Mouse (Mus musculus): ENCODE results near the gene Tmc5.

Tmc5 gene

DNA sequence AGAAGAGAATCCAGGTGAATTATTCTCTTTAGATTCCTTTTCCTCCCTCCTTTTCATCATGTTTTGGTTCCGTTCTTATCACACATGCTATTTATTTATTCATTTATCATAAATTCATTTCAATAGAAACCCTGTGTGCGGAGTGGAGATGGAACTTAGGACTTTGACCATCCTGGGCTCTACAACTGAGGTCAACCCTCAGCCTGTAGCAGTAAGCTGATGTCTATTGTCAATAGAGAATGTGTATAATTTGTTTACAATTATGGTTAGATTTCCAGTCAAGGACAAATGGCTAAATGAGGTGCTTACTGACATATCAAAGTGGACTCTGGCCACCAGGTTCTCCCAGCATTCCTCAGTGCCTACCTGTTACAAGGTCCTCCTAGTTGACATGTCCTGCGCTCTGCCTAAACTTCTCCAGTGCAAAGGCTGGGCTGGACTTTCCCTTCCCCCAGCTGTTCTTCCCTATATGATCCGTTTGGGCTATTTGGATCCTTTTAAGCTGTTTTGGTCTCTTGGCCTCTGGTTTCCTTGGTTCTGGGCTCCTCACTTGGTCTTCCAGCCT is 14.2 kb downstream of the Tmc5 start:
- no peak for DNase-seq

DNA sequence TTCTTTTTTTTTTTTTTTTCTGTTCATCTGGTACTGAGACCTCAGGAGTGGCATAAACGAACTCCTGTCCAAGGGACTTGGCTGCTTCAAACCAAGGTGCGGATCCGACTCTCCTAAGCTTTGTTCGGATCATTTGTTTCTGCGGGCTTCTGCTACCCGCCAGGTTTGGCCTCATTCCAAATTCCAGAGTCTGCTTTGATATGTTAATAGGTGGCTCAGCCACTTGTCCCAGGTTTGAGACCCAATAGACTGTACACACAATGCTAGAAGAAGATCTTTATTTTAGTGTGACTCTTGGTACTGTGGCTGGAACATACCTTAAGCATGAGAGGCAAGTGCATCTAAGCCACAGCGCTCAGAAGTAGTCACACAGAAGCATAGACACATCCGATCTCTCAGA is 14.8 kb downstream of the Tmc5 start:
- no peak for DNase-seq

DNA sequence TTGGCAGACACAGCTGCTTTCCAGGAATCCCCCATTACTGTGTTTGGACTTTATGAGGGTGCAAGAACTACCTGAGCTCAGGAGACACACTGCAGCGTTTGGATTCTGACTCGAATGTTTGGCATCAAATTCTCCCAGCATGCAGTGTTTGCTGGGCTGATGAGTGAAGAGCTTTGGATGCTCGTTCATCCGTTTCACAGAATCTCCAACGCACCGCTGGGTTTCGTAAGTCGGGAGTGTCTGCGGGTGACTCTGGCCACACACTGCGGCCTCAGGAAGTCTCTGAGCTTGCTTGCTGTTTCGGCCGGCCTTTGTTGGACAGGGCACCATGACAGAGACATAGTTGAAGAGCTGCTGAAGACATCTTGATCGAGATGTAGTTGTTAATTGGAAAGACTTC is 17.0 kb downstream of the Tmc5 start:
- no peak for DNase-seq

DNA sequence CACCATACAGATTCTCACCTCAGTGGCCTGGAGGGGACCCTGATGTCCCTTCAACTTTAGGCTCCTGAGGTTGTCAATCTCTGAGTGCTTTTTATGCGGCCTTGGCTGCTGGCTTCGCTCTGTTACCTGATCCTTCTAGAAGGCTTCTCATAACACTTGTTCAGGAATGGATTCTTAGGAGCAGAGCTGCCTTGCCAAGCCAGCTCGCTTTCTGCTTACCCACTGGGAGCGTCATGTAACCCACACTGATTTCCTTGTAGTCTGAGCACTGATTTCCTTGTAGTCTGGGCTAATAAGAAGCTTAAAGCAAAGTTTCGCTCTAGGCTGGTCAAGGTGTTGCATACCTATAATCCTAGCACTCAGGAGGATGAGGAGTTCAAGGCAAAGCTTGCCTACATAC is 21.0 kb downstream of the Tmc5 start:
- DNase-seq = no peak

DNA sequence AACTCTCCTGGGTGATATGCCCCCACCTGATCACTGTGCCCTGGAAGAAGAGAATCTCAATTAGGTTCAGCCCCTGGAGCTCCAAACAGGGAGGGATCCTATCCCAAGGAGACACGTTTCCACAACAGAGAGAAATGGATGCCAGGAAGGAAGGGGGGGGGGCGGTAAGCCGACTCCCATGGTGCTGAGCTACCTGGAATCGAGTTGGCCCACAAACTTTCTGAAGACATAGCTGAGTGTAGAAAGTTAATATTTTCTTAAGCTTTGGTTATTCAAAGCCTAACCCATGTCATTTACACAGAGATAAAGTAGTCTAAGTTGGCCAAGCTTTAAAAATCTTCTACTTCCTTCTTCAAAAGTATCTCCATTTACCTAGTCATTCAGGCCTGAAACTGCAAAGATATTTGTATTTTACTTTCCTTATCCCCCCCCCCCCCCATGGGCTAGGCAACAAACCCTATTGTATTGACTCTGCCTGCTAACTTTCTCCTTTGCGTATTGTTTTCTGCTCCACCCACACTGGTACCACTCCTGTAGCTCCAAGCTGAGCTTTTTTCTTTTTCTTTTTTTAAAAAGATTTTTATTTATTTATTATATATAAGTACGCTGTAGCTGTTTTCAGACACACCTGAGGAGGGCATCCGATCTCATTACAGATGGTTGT is 23.3 kb downstream of the Tmc5 start:
- no peak for DNase-seq

DNA sequence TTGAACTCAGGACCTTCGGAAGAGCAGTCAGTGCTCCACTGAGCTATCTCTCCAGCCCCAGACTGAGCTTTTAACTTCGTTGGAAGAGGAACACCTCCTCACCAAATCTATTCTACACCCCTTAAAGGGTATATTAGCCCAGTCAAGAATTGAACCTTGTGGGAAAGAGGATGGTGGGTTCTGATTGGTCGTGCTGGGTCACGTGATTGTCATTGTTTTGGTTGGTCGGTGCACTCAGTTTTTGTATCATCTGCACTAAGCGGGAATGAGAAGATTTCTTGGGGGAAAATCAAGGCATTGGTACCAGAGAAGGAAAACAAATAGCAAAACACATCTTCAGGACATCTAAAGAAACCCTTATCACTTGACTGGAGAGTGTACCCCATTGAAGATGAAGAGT is 24.0 kb downstream of the Tmc5 start:
- no peak for DNase-seq

DNA sequence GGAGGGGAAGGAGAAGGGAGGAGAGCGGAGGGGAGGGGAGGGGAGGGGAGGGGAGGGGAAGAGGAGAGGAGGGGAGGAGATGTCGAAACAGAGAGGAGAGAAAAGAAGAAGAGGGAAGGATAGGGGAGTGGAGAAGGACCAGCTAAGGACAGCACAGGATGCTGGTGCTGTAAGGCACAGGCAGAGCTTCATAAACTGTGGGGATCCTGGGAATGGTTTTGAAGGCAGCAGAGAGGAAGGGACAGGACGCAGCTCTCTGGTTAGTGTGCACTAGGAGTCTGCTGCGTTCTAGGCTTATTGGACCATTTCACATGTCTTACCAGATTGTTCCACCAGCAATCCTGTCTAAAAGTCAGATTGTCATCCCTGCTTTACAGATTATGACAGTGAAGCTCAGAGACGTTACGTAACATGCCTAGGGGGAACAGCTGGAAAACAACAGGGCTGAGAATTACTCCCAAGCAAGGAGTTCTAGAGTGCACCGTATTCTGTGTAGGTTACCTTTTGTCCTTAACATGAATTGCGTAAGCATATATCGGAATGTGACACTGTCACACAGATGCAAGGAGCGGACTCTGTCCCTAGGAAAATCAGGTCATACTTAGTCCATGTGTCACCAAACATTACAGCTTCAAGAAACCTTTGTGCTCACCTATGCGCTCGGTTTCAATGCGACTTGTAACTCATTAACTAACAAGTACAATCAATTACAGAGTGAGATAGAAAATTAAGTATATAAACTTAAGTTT is 30.6 kb downstream of the Tmc5 start:
- DNase-seq = no peak

DNA sequence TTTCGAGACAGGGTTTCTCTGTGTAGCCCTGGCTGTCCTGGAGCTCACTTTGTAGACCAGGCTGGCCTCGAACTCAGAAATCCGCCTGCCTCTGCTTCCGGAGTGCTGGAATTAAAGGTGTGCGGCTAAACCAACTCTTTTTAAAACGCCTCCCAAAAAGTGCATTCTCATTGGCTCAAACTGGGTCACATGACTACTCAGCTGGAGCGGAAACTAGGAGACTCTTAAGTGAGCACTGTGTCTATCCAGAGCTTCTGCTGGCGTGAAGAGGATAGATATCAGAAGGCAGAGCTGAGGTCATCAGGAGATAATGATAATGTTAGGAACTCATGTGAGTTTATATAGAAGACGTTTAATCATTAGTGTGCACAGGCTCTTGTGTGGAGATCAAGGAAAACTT is 36.0 kb downstream of the Tmc5 start:
- no peak for DNase-seq

DNA sequence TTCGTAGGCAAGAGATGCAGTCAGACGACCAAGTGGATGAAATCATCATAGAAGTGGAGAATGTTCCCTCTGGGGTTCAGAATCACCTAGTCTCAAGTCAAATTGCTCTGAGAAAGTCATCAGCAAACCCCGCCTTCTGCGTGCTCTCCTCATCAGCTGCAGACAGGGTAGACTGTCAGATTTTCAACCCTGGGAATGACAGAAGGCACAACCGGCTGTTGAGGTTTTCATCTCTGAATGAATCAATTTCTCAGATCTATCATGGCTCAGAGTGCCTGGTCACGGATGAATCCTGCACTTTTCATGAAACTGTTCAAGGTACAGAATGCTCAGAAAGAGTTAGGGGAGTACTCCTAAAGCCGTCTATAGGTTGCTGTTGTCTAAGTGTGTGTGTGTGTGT is 36.9 kb downstream of the Tmc5 start:
- no peak for DNase-seq

DNA sequence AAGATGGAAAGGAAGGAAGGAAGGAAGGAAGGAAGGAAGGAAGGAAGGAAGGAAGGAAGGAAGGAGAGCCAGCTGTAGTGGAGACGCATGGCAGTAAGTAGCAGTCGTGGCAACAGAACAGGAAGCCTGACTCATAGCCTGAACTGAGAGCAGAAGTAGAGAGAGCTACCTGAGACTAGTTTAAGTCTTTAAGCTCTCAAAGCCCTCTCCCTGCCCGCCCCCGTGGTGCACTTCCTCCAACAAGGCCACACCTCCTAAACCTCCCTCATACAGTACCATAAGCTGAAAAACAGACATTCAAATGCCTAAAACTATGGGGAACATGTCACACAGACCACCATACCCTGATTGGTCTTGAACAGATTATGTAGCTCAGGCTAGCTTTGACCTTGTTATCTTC is 40.4 kb downstream of the Tmc5 start:
- DNase-seq = no peak

DNA sequence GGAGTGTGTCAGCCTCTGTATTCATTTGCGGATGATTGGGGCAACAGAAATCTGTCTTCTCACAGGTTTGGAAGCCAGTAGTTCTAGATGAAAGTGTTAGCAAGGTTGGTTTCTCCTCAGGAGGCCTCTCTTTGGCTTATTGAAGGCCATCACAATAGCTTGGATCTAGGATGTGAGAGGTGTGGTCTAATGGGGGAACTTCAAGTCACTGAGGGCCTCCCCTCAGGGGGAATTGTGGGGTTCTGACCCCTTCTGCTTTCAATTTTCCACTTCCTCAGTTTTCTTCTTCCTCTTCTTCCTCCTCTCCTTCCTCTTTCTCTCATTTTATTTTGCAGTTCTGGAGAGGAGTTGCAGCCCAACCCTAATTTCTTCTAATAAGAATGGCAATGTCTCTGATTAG is 49.1 kb downstream of the Tmc5 start:
- DNase-seq = no peak

DNA sequence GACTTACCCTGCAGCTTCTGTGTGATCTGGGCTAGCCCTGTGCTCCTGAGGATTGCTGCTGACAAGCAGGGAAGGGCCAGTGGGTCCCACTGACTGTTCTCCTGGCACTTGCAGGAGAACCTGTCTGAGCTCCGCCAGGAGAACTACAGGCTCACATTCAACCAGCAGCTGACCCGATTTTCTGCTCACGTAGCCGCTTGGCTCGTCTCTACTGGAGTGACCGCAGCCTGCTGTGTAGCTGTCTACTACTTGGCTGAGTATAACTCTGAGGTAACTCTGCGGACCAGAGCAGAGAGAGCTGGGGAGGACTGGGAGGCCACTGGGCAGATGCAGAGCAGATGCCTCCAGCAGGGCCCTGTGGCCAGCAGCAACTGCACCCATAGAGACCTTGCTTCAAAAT is 52.2 kb downstream of the Tmc5 start:
- DNase-seq = no peak

DNA sequence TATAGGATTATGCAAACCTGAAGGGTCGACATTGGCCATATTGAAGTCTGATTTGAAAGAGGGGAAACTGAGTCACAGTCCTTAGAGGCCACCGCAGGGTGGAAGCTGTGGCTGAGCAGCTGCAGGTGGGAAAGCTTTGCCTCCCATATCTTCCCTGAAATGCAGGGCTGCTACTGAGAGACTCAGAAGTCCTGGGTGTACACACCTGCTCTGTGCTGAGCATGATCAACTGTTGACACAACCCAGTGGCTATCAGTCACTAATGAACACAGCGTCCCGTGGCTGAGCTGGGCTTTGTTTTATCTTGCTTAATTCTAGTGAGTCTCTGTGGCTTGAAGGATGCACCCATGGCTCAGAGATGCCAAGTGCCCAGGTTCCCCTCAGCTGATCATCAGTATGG is 53.0 kb downstream of the Tmc5 start:
- DNase-seq = no peak

DNA sequence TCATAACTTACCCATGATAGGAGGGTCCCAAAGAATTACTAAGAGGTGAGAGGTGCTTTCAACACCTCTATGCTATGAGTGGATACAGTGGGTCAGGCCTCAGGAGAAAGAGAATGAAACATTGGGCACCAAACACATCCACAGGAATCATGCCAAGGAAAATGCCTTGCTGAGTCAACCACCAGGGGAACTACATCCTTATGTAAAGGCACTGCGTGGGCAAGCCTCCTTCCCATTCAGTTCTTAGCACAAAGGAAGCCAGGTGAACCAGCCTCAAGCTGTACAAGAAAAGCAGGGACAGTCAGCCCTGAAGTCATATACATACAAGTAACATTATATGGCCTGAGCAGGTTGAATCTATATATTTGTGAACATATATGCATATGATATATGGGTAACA is 53.8 kb downstream of the Tmc5 start:
- DNase-seq = no peak

DNA sequence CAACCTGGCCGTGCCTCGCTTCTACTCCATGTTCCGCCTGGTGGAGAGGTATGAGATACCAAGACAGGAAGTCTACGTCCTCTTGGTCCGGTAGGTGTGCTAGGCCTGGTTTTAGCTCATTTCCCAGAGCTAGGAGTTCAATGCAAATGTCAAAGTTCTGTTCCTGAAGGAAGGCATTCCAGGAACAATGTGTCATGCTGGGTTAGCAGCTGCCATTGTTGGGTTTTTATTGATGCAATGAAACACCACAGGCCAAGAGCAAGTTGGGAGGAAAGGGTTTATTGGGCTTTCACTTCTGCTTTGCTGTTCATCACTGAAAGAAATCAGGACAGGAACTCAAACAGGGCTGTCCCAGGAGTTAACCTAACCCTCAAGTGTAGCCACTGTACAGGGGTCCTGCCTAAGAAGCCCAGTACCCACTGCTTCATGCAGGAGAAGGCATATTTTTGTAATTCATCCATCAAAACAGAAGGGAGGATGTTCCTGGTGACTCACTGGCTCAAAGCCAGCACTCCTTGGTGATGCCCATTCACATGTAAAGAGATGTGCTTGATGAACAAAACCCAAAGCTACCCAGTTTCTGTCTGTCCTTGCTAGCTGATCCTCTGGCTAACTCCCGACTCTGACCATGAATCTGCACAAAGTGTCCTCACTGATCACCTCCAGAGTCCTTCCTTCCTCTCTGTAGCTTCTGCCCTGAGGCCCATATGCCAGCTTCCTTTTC is 55.6 kb downstream of the Tmc5 start:
- DNase-seq = no peak

DNA sequence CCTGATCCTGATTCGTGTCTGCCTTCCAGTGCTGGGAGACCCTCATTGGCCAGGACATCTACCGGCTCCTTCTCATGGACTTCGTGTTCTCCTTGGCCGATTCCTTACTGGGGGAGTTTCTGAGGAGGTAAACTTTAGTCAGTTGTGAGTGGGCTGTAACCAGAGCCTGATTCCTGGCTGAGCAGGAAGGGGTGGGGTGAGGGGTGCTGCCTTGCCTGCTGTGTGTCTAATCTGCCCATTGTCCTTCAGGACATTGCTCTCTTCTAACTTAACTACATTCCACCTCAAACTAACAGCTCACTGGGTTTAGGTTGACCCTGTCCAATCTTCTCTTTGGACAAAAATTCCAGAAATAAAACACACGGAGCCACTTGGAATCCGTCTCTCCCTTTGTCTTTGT is 59.6 kb downstream of the Tmc5 start:
- no peak for DNase-seq

DNA sequence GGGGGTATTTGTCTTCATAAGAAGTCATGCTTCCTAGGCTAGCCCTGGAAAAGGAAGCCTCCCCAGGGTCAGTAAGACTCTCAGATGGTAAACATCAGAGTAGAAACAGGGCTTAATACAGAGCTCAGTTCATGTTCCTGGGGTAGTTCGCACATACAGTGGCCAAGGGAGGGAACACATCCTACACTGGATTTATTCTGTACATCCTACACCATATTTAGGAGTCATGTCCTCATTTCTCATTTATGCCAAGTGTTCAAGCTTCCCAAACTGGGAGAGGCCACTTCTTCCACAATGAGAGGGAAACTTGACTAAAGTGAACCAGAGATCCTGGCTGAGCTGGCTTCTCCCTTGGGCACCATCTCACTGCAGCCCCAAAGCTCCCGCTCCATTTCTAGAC is 70.7 kb downstream of the Tmc5 start:
- no peak for DNase-seq

DNA sequence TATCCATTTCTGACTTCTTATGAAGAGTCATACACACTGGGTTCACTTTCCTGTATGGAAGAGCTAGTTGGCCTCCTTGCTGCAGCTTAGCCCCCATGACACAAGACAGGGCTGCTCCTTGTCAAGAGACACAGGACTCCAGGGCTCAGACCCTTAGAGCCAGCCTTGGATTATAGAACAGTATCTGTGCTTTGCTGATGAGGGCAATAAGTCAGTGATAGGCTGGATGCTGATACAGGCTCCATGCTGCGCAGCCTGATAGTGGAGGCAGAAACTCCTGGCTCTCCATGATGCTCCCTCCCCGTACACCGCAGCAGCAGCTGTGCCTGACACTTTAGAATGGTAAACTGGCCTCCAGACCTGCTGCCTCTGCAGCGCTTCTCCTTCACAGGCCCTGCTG is 73.0 kb downstream of the Tmc5 start:
- DNase-seq = no peak

DNA sequence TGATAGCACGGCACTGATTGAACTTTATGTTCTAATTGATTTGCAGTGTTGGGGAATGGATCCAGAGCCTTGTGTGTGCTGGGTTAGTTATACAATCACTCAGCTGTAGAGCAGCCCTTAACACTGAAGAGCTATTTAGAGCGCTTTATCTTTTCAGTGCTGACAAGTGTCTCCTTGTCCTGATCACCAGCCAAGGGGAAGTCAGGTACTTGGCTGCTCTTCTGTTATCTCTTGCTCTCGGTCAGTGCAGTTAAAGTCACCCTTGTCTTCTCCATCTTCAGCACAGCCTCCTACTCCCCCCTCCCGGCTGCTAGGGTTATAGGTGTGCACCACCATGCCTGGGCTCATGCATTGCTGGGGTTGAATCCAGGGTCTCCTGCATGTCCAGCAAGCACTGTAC is 79.7 kb downstream of the Tmc5 start:
- DNase-seq = no peak

DNA sequence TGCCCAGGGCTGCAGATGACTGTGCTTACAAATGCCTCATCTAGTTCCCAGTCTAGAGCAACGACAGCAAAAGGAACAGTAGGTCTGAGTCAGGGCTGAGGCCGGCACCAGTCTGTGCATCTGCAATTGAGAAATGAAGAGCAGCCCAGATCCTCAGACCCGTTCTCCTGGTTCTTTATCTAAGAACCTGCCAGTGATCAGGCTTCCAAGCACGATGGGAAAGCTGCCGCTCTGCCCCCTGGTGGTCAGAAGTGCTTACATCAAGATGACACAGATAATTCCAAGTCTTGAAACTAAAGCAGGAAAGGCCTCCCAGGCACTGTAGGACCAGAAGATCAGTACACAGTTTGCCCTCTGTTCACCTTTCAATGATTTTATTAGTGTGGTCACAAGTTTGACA is 91.1 kb downstream of the Tmc5 start:
- DNase-seq = peak; percentile 80

DNA sequence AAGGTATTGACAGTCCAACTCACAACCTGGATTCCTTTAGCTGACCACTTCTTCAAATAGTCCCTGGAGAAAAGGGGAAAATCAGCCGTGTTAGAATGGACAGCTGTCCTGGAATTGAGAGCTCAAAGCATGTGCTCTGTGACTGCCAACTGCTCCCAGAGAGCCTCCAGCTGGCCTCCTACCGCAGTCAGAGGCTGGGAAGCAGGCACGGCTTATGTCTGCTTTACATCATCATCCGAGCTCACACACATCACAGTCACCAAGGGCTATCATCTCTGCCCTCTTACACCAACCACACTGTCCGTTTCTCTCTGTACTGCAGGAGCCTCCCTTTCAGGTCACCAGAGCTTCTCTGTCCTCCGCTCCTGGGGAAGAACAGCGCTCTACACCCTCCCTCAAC is 92.0 kb downstream of the Tmc5 start:
- DNase-seq = no peak

DNA sequence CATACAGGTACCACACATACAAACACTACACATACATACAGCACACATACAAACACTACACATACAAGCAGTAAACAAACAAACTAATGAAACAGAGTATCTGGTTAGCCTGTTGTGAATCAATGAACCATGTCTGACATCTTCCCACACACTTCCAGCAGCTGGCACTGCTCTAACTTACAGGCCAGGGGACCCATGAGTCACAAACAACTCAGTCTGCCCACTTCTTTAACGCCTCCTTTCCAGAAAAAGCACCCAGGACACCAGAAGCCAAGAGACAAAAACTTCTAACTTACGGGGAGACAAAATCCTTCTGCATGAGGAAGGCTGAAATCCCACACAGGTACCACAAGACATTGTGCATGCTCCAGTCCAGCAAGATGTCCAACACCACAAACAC is 94.2 kb downstream of the Tmc5 start:
- no peak for DNase-seq

DNA sequence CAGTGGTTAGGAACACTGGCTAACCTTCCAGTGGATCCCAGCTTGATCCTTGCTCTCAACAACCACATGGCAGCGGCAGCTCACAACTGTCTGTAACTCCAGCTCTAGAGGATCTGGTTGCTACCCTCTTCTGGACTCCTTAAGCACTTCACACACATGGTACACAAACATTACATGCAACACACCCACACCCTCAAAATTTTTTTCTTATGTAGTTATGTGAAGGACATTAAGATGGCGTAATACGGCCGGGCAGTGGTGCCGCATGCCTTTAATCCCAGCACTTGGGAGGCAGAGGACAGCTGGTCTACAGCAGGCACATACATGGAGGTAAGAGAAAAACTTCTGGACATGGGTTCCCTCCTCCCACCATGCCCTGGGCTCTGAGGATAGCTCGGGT is 99.0 kb downstream of the Tmc5 start:
- peak; percentile 32 for DNase-seq

DNA sequence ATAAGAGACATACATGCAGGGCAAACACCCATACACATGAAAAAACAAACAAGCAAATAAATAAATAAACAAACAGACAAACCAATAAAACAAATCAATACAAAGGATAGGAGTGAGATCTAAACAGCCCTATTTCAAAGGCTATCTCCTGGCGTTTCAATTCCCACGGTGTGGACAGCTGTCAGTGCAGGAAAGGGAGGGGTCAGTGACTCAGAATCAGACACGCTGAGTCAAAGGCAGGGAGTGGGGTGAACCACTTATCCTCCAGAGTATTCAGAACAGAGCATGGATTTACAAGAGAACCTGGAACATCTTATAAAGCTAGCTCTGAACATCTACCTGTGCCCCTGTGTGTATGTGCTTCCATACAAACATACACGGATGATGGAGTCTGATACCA is 100.1 kb downstream of the Tmc5 start:
- DNase-seq = no peak
